In the genomic region with DNA sequence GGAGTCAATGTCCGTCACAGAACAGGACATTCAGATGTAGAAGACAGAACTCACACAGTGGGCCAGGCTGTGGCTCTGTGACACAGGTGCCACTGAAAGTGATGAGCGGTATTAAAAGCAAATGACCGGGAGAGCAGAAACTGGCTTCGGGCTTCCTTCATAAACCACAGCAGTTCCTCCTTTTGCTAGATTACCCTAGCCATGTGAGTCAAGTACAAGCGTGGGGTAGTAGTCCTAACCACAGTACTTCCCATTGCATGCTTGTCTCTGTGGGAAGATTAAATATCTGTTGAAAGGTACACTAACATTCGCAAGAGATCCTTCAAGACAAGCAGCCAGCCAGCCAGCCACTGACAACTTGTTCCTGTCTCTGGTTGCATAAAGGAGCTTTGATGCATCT, we compare ENCODE assay signal across 33 mouse cellular contexts. TPM values are rescaled to one million over a fixed set of nuclear protein-coding genes. Genes with fewer than 3 reads are reported as not detected.
DNase-seq lines count a peak whose midpoint lies in the region; ATAC-seq lines count a peak whose summit lies in the region.
"Had no signal": no experiment of that assay in that cellular context is flagged by ENCODE, and none has a peak within 500 bp of the region (broad histone marks: within the 10 kb centered on the region; RNA-seq: fewer than 3 reads in every experiment).

No protein-coding gene starts in this region.

- no peak overlapping the region for H3K27ac ChIP-seq in liver, embryonic 16.5 days (ENCODE audit: low read length)
- H3K27ac ChIP-seq: embryonic facial prominence, embryonic 13.5 days; forebrain, embryonic 15.5 days; hindbrain, postnatal 0 days; kidney, embryonic 15.5 days; limb, embryonic 15.5 days; neural tube, embryonic 12.5 days; stomach, embryonic 15.5 days had no signal

- no peak for DNase-seq in liver
- DNase-seq in MEL-GATA-1-ER (ENCODE audit: extremely low read depth, low read depth): peak; percentile 76
- DNase-seq in splenic B cell, adult 2 months (ENCODE audit: low read depth, low spot score): peak; percentile 47
- no peak for DNase-seq in embryo, embryonic 10 days (ENCODE audit: low spot score)
- no peak for DNase-seq in T-cell, adult 2 months (ENCODE audit: low spot score)
- no peak for DNase-seq in urinary bladder, postnatal 36 days (ENCODE audit: low spot score in 2 of 2)
- DNase-seq: adrenal gland, postnatal 14 days; cerebellum, adult 11 months; cerebellum, postnatal 10 days; embryo, embryonic 11 days; gastrocnemius, postnatal 10 days; heart, adult 11 months; kidney, postnatal 4 days; left cerebral cortex, postnatal 4 days; lung, adult 18-20 months; lung, postnatal 10 days; midbrain, embryonic 14.5 days; retina, postnatal 1 day; right cerebral cortex, postnatal 25 days; spleen, adult 18-20 months; thymus, adult 18-20 months; thymus, postnatal 36 days had no signal

- no peak overlapping the region for H3K9ac ChIP-seq in liver, embryonic 16.5 days (ENCODE audit: low read depth, low read length)
- H3K9ac ChIP-seq: embryonic facial prominence, embryonic 13.5 days; forebrain, embryonic 15.5 days; kidney, embryonic 15.5 days; limb, embryonic 15.5 days; neural tube, embryonic 12.5 days; stomach, embryonic 15.5 days had no signal

- no peaks in the 10 kb centered on the region; the same call in 1 of the 2 replicates for H3K4me1 ChIP-seq in liver, embryonic 16.5 days (ENCODE audit: control insufficient read depth, low read depth, low read length)
- H3K4me1 ChIP-seq: embryonic facial prominence, embryonic 13.5 days; forebrain, embryonic 15.5 days; kidney, embryonic 15.5 days; limb, embryonic 15.5 days; neural tube, embryonic 12.5 days; stomach, embryonic 15.5 days had no signal

- no peaks in the 10 kb centered on the region for H3K27me3 ChIP-seq in liver, embryonic 16.5 days (ENCODE audit: control insufficient read depth, insufficient read depth, low read depth, low read length)
- no peaks in the 10 kb centered on the region for H3K27me3 ChIP-seq in splenic B cell, adult 2 months (ENCODE audit: control insufficient read depth, insufficient read depth, low read length, poor library complexity, severe bottlenecking)
- H3K27me3 ChIP-seq: embryonic facial prominence, embryonic 13.5 days; forebrain, embryonic 15.5 days; kidney, embryonic 15.5 days; limb, embryonic 15.5 days; neural tube, embryonic 12.5 days; stomach, embryonic 15.5 days had no signal

- H3K4me3 ChIP-seq in liver, embryonic 16.5 days (ENCODE audit: low read depth, low read length): no peak overlapping the region
- H3K4me3 ChIP-seq: embryonic facial prominence, embryonic 13.5 days; forebrain, embryonic 15.5 days; kidney, embryonic 15.5 days; limb, embryonic 15.5 days; neural tube, embryonic 12.5 days; stomach, embryonic 15.5 days had no signal

- 21% methylated on average over 6 of the region's 6 CpGs for WGBS in liver, embryonic 16.5 days (ENCODE audit: insufficient replicate concordance)

- ATAC-seq in liver, embryonic 16.5 days (ENCODE audit: low read depth): no peak
- ATAC-seq in hematopoietic stem cell, adult 5-6 weeks (replicated peaks in 1 of 2; ENCODE audit: insufficient read depth in 1 of 2, low FRiP score in 2 of 2, low TSS enrichment in 1 of 2, low read depth in 1 of 2, poor library complexity in 2 of 2, severe bottlenecking in 2 of 2): peak; percentile 87 to 91
- ATAC-seq: hindbrain, postnatal 0 days; intestine, postnatal 0 days had no signal

- H3K4me2 ChIP-seq in liver, embryonic 16.5 days (ENCODE audit: low read depth, low read length): 0 out of 2 replicates have a peak overlapping the region, but pooled peaks have one; percentile 18
- H3K4me2 ChIP-seq: embryonic facial prominence, embryonic 13.5 days; forebrain, embryonic 15.5 days; heart, embryonic 11.5 days; kidney, embryonic 15.5 days; limb, embryonic 15.5 days; neural tube, embryonic 12.5 days; stomach, embryonic 15.5 days had no signal

- H3K9me3 ChIP-seq in liver, embryonic 16.5 days (replicated peaks; ENCODE audit: control insufficient read depth, low read length): no peaks in the 10 kb centered on the region
- H3K9me3 ChIP-seq: embryonic facial prominence, embryonic 13.5 days; forebrain, embryonic 15.5 days; kidney, embryonic 15.5 days; limb, embryonic 15.5 days; neural tube, embryonic 12.5 days; stomach, embryonic 15.5 days had no signal

- no peaks in the 10 kb centered on the region; the same call in 1 of the 2 replicates for H3K36me3 ChIP-seq in liver, embryonic 16.5 days (ENCODE audit: control insufficient read depth, insufficient read depth)
- peaks cover 2% of the 10 kb centered on the region for H3K36me3 ChIP-seq in splenic B cell, adult 2 months (ENCODE audit: control insufficient read depth, insufficient read depth, low read length, poor library complexity, severe bottlenecking)

RNA-seq across cellular contexts. Expression of a gene that starts 17.9 kb away (rescaled TPM):
- polyA plus RNA-seq in liver, embryonic 16.5 days (2015; fragmentation: Nextera tagmentation; extraction: Ambion mirVana): 17.7 and 20.3 TPM in 2 replicates
- total RNA-seq in hematopoietic stem cell, adult 5-6 weeks (2017): 3.1 and 9.5 TPM in 2 replicates

Comparison
In these comparisons a context has a peak if more than half of its experiments do, and no peak if none do; other contexts are left out.
1. DNase-seq: peak in MEL-GATA-1-ER (single experiment) and splenic B cell, adult 2 months (single experiment); none in liver (single experiment), embryo, embryonic 10 days (single experiment), T-cell, adult 2 months (single experiment) and urinary bladder, postnatal 36 days (0 of 2).